Mouse (Mus musculus) WW6 (cell line): Measurements from ENCODE around the gene 1500015O10Rik.

Source experiments
- DNase-seq: peaks from one replicate; pipeline ENCODE4 v3.0.0-alpha.2; 2013; ENCODE audit warnings: low read depth, low spot score

Gene 1500015O10Rik

DNA sequence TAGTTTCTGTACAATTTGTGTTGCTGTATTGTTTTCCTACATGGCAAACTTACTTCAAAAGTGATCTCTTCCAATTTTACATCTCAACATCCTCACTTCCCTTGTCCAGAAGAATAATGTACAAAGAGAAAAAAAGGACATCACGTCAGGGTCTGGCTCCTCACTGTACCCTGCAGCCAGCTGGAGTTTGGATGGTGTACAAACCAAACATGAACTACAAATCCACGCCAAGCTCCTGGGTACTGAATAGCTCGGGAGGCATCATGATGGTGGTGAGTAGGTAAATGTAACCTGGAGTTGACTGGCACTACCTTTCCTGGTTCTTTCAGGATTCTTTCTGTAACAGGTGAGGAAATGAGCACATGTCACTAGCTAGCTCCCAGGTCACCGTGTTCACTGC, 43.7 kb downstream of the 1500015O10Rik start:
- DNase-seq, result no peak

DNA sequence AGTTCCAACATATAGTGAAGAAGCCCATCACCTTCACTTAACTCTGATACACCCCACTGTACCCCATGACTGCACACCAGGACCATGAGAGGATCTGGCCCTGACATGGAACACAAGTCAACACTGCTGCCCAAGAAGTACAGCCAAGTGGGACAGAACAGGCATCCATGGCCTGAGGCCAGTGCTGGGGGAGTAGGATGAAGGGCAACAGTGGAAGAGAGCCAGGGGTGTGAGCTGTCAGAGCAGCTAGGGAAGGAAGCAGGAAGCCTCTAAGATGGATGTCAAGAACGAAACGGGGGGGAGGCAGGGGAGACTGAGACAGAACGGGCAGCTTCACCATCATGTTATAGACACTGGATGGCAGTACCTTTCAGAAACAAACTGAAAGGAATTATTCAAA, 45.7 kb downstream of the 1500015O10Rik start:
- no peak for DNase-seq

DNA sequence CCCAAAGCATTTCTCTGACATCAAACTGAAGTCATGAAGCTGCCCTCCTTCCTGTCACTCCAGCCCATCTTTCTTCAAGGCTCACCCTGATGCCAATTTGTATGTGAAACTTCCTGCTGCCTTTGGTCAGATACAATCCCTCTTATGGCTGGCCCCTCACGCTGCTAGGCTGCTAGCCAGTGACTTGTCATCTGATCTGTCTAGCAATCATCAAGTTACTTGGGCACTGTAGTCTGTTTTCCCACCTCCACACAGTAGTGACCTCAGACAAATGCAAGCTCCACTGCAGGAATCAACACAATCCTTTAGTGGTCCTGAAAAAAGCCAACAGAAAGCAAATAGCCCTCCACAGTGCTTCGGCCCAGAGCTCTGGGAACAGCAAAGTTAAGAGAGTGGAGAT, 50.8 kb downstream of the 1500015O10Rik start:
- DNase-seq, result no peak

DNA sequence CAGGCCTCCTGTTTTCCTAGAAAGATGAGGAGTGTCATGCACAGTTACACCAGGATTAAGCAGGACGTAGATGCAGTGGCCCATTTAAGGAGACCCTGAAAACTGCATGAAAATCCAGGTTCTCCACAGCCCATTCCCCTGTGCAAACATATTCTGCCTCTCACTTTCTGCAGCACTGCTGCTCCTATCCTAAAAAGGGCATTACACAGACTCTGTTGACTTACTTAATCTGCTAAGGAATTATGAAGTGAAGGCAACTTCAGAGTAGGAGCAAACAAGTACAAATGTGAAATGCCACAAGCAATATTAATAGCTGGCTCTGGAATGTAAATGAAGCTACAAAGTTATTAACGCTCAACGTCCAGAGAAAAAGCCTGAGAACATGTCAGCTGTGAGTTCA, 51.3 kb downstream of the 1500015O10Rik start:
- no peak for DNase-seq

DNA sequence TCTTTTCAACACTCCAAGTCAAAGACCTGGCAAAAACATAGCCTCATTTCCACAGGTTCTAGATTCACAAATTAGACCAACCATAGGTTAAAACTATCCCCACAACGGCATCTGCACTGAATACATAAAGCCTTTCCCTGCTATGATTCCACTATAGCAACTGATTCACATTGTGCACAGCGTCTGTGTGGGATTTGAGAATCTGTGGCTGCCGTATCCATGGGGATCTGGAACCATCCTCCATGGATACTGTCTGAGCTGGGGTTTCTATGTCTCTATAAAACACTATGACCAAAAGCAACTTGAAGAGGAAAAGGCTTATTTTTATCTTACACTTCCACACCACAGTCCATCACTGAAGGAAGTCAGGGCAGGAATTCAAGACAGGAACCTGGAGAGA, 52.3 kb downstream of the 1500015O10Rik start:
- DNase-seq, result no peak

DNA sequence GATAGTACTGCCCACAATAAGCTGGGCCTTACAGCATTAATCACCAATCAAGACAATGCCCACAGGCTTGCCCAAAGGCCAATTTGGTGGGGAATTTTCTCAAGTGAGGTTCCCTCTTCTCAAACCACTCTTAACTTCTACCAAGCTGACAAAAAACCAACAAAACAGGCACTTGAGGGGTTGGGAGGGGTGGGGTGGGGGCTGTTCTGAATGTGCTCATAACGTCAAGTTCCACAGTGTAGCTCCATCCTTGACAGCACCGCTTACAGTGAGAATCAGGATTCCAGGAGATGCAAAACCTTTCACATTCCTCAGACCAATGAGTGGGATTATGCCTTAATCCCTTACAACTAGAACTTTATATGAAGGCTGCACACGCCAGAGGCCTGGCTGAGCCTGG, 52.8 kb downstream of the 1500015O10Rik start:
- DNase-seq, result no peak

DNA sequence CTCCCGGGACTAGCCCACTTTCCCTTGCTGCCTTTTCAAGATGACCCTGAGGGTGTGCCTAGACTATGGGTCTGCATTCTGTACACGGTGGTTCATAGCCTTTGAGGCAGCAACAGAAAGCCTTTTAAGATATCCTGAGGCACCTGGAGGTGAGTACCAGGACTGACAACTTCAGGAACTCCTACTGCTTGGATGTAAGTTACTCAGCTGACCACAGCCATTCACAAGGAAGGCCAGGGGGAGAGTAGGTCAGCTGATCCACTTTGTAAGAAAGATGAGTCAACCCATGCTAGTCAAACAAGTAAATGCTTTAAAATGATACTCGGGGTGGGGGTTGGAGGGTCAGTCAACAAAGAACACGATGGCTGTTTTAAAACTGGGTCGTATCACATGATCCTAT, 54.9 kb downstream of the 1500015O10Rik start:
- no peak for DNase-seq

DNA sequence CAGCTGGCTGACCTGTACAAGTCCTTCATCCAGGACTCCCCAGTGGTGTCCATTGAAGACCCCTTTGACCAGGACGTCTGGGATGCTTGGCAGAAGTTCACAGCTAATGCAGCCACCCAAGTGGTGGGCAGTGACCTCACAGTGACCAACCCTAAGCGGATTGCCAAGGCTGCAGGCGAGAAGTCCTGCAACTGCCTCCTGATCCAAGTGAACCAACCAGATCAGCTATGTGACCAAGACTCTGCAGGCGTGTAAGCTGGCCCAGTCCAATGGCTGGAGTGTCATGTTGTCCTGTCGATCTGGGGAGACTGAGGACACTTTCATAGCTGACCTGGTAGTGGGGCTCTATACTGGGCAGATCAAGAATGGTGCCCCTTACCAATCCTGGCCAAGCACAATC, 56.3 kb downstream of the 1500015O10Rik start:
- no peak for DNase-seq

DNA sequence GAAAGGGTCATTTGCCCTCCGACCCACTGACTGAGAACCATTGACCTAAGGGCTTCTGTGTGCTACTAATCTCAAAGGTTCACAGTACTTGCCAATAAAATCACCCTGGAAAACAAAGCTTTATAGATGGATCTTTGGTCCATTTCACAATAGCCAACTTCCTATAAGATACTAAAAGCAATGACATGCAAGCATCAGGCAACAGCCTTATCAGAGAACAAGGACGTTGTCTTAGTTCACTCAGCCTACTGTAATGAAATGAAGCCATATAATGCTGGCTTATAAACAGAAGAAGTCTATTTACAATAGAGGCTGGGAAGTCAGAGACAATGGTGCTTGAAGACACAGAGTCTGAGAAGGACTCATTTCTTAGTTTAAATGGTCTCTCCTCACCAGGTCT, 59.4 kb downstream of the 1500015O10Rik start:
- DNase-seq, result no peak
